Mouse (Mus musculus) lung, postnatal 0 days (tissue): ENCODE results near the gene Pias3. TPM values are rescaled to one million over a fixed set of nuclear protein-coding genes. Genes with fewer than 3 reads are reported as not detected.
A peak's percentile ranks its signal among the peaks of the same experiment; 100 is the strongest.

Experiments used
- ATAC-seq: fragments of 200-750 bp; cut with Nextera tagmentation; 2 replicates; pipeline ENCODE4 v1.8.0; 2017; ENCODE audit warnings: moderate library complexity
- DNase-seq: peaks from one replicate; pipeline ENCODE4 v3.0.0-alpha.2; 2016; ENCODE audit warnings: low spot score
- H3K27ac ChIP-seq: fragments of 300-500 bp; sonication (generic); 2 replicates; pipeline ENCODE4 v1.5.1; 2014; ENCODE audit warnings: antibody characterized with exemption, mild to moderate bottlenecking, low read length, mixed read lengths
- H3K27me3 ChIP-seq: fragments of 300-500 bp; sonication (generic); replicated peaks from 2 replicates; pipeline ENCODE4 v1.6.1; 2014; ENCODE audit warnings: low read length, mixed read lengths; ENCODE audit not compliant: insufficient read depth
- H3K36me3 ChIP-seq: fragments of 300-500 bp; sonication (generic); 2 replicates; pipeline ENCODE4 v1.6.1; 2014; ENCODE audit warnings: low read length, mixed read lengths; ENCODE audit not compliant: insufficient read depth
- H3K4me1 ChIP-seq: fragments of 300-500 bp; sonication (generic); 2 replicates; pipeline ENCODE4 v1.6.1; 2014; ENCODE audit warnings: antibody characterized with exemption, low read depth, low read length, mixed read lengths; ENCODE audit not compliant: insufficient read depth
- H3K4me2 ChIP-seq: fragments of 300-500 bp; sonication (generic); replicated peaks from 2 replicates; pipeline ENCODE4 v1.6.1; 2014; ENCODE audit warnings: low read depth, mild to moderate bottlenecking, low read length, moderate library complexity, mixed read lengths
- H3K4me3 ChIP-seq: fragments of 300-500 bp; sonication (generic); 2 replicates; pipeline ENCODE4 v1.5.1; 2014; ENCODE audit warnings: low read depth, low read length
- H3K9ac ChIP-seq: fragments of 300-500 bp; sonication (generic); replicated peaks from 2 replicates; pipeline ENCODE4 v1.6.1; 2014; ENCODE audit warnings: low read depth, mild to moderate bottlenecking
- H3K9me3 ChIP-seq: fragments of 300-500 bp; sonication (generic); 2 replicates; pipeline ENCODE4 v1.6.1; 2016; ENCODE audit warnings: low read length, mixed read lengths
- CTCF ChIP-seq: IDR thresholded peaks from 2 replicates; pipeline ENCODE4 v1.5.1; 2016; ENCODE audit warnings: antibody characterized with exemption, mild to moderate bottlenecking
- EP300 ChIP-seq: IDR thresholded peaks from 2 replicates; pipeline ENCODE4 v1.6.1; 2016; ENCODE audit warnings: antibody characterized with exemption, mild to moderate bottlenecking, control low read depth
- WGBS: fragments of 180-500 bp; shearing (Covaris S2); extraction: QIAGEN DNeasy Blood & Tissue Kit; methylation state at CpG from one replicate; pipeline ENCODE4 v1.1.7; 2014; 5-methylcytosine and 5-hydroxymethylcytosine counted together
- polyA plus RNA-seq: library from polyadenylated mRNA; unstranded; fragments of >200 nt; fragmentation: Nextera tagmentation; extraction: Ambion mirVana; gene quantifications from 2 replicates; pipeline ENCODE4 v1.2.1, GENCODE M21; 2015

Gene Pias3
- polyA plus RNA-seq, 1 experiment from 2014 or later = 31.1 TPM

DNA sequence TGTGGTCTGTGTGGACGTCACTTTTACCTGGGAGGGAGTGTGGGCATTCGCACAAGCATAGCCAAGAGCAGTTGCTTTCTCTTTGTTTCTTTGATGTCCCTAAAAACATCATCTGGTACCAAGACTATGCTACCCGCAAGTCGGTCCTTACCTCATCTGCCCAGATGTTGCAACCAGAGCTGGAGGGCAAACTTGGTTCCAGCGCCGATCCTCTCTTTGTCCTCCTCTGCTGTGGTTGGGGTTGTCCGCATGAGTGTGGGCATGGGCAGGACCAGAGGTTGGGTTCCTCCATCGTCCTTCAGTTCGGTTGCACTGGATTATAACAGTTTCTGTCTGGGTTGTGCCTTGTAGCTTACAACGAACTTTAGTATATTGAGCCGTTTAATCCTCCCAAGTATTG is 10.0 kb downstream of the Pias3 start:
- Histone ChIP-seq H3K9me3 (no peaks in the 10 kb centered on the region), H3K4me1 (peaks cover 6% of the 10 kb centered on the region; the same call in 1 of the 2 replicates), H3K27ac (no peak overlapping the region), H3K4me3 (no peak overlapping the region), H3K4me2 (no peak overlapping the region), H3K36me3 (peaks cover 24% of the 10 kb centered on the region), H3K27me3 (no peaks in the 10 kb centered on the region), H3K9ac (no peak overlapping the region)
- no peak for TF ChIP-seq CTCF
- no peak for TF ChIP-seq EP300
- ATAC-seq (no peak), DNase-seq (no peak)
- WGBS = 91% methylated on average over 11 of the region's 11 CpGs

DNA sequence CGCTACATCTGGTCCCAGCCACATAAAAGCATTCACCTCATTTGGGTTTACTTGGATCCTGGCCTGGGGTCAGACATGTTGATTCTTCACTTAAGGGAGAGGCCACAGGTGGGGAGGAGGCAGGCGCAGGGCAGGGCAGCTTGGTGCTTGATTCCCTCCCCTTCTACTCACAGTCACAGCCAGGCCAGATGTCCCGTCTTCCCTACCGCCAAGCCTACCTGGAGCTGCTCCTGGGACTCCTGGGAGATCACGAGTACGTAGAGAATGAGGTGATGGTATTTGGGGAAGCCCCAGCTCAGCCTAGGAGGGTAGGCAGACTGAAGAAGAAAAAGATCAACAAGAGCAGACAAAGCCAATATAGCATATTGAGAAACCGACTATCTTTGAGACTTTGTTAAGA is 10.8 kb downstream of the Pias3 start:
- H3K9me3 ChIP-seq = no peaks in the 10 kb centered on the region
- H3K27ac ChIP-seq = no peak overlapping the region
- no peak overlapping the region for H3K4me3 ChIP-seq
- no peak overlapping the region for H3K9ac ChIP-seq
- ATAC-seq = no peak
- peak; percentile 13 for DNase-seq
- TF ChIP-seq CTCF (no peak), EP300 (no peak)
- no peaks in the 10 kb centered on the region for H3K27me3 ChIP-seq
- peaks cover 6% of the 10 kb centered on the region; the same call in 1 of the 2 replicates for H3K4me1 ChIP-seq
- no peak overlapping the region for H3K4me2 ChIP-seq
- peaks cover 27% of the 10 kb centered on the region for H3K36me3 ChIP-seq
- 62% methylated on average over 7 of the region's 7 CpGs for WGBS

DNA sequence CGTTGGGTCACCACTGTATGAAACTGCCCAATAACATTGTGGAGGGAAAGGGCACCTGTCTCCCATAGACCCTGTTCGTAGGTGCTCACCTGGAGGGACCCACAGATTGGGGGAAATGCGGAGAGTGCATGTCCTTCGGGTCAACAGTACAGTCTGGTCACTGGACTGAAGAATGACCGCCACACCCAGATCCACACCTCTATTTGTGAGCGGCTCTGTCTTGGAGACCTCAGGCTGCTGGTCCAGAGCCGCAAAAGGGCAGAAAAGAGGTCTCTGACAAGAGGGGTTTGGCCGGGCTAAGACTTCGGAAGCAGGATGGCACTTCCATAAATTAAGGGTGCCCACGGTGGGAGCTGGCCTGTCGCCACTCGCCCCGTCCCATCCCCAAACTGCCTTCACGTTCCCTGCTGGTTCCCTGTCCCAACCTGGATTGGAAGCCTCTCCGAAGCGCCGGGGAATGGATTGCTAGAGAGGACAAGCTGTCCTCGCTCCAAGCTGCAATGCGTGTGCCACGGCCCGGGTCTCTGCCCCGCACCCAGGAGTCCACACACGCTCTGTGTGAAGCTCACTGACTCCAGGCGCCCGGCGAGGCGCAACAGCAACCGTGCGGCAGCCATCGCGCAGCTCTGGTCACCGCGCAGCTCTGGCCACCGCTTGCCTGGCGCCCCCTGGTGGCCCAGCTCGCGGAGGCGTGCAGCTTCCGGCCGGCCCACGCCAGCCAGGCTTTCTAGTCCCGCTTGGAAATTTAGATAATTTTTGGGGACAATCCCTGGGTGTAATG is 11.9 kb downstream of the Pias3 start, which contains the start of gene Nudt17:
TSS of gene Nudt17 (minus strand) at position 660 of the 781 bp plus-strand sequence.
- peak; percentile 86 for DNase-seq
- Histone ChIP-seq H3K4me2 (peak within 1 kb of the TSS; percentile 73), H3K9ac (peak within 1 kb of the TSS; percentile 13; the same call in 1 of the 2 replicates), H3K9me3 (no peaks in the 10 kb centered on the region), H3K27me3 (no peaks in the 10 kb centered on the region), H3K36me3 (peaks cover 29% of the 10 kb centered on the region), H3K4me3 (peak within 1 kb of the TSS; percentile 36), H3K4me1 (peaks cover 6% of the 10 kb centered on the region; the same call in 1 of the 2 replicates), H3K27ac (no peak within 1 kb of the TSS)
- TF ChIP-seq CTCF (peak; percentile 98), EP300 (no peak)
- 5% methylated on average over 39 of the region's 42 CpGs for WGBS
- peak; percentile 94 for ATAC-seq

DNA sequence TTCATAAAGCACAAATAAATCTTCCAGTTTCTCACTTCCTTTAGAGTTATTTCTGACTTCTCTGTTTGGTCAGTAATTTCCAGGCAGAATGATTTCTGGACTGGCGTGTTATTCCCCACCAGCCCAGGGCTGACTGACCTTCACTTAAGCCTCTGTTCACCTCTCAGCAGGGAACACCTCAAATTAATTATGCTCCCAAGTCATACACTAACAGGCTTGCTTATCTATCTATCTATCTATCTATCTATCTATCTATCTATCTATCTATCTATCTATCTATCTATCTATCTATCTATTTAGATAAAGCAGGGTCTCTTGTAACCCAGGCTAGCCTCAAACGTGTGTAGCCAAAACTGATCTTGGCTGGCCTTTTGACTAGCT is 12.5 kb downstream of the Pias3 start:
- Histone ChIP-seq H3K36me3 (peaks cover 35% of the 10 kb centered on the region), H3K9me3 (no peaks in the 10 kb centered on the region), H3K9ac (no peak overlapping the region), H3K27ac (no peak overlapping the region), H3K4me3 (no peak overlapping the region), H3K4me1 (peaks cover 6% of the 10 kb centered on the region; the same call in 1 of the 2 replicates), H3K27me3 (no peaks in the 10 kb centered on the region), H3K4me2 (peak overlapping the region; percentile 73; the same call in 1 of the 2 replicates)
- WGBS = 54% methylated on average over 2 of the region's 2 CpGs
- DNase-seq (no peak), ATAC-seq (0 out of 2 replicates have a peak, but pooled peaks have one; percentile 1)
- TF ChIP-seq EP300 = no peak
- no peak for TF ChIP-seq CTCF

DNA sequence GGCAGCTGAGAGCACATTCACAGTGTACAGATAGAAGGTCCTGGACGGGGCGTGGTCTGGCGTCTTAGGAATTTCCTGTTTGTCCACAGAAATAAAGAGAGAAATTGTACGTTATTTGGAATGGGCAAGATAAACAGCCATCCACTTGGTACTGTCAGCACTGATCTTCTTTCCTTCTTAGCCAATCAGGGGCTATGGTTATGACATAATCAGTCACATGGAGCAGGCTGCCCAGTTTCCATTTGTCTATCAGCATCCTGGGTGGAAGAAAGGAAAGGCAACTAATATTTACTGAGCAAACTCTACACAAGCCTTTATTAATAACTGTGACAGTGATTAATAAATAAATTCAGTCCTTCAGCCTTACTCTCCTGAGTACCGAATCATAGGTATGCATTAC is 18.1 kb downstream of the Pias3 start:
- Histone ChIP-seq H3K4me3 (no peak overlapping the region), H3K4me1 (no peaks in the 10 kb centered on the region), H3K27ac (no peak overlapping the region), H3K9ac (no peak overlapping the region), H3K36me3 (peaks cover 40% of the 10 kb centered on the region), H3K4me2 (no peak overlapping the region), H3K27me3 (no peaks in the 10 kb centered on the region), H3K9me3 (no peaks in the 10 kb centered on the region)
- peak; percentile 52 for ATAC-seq
- 61% methylated on average over 5 of the region's 5 CpGs for WGBS
- TF ChIP-seq EP300 = no peak
- TF ChIP-seq CTCF = no peak
- DNase-seq = no peak

DNA sequence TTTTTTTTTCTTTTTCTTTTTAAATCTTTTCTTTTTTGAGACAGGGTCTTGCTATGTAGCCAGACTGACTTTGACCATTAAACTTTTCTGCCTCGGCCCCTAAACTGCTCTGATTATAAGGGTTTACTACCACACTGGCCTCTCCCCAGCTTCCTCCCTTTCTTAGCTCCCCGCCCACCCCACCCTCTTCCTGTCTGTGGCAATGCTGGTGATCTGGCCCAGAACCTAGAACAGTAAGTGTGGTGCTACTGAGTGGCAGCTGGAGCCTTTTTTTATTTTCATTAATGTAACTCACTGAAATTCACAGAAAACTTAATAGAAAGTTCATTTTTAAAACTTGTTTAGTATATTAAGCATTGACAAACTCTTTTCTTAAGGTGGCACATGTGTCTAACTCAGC is 19.7 kb downstream of the Pias3 start:
- ATAC-seq (peak; percentile 78), DNase-seq (peak; percentile 69)
- H3K4me1 ChIP-seq = no peaks in the 10 kb centered on the region
- WGBS = 58% methylated on average over 2 of the region's 2 CpGs
- H3K9me3 ChIP-seq = no peaks in the 10 kb centered on the region
- TF ChIP-seq CTCF = no peak
- TF ChIP-seq EP300 = no peak
- no peak overlapping the region for H3K9ac ChIP-seq
- H3K27me3 ChIP-seq = no peaks in the 10 kb centered on the region
- no peak overlapping the region for H3K4me3 ChIP-seq
- H3K4me2 ChIP-seq = no peak overlapping the region
- peak overlapping the region; percentile 34 for H3K27ac ChIP-seq
- peaks cover 42% of the 10 kb centered on the region for H3K36me3 ChIP-seq
